Mouse (Mus musculus): ENCODE results near the gene Pcbp2. TPM values are rescaled to one million over a fixed set of nuclear protein-coding genes. Genes with fewer than 3 reads are reported as not detected.

Pcbp2 gene
- polyA plus RNA-seq, 1 experiment from 2014 or later = 154 TPM

DNA sequence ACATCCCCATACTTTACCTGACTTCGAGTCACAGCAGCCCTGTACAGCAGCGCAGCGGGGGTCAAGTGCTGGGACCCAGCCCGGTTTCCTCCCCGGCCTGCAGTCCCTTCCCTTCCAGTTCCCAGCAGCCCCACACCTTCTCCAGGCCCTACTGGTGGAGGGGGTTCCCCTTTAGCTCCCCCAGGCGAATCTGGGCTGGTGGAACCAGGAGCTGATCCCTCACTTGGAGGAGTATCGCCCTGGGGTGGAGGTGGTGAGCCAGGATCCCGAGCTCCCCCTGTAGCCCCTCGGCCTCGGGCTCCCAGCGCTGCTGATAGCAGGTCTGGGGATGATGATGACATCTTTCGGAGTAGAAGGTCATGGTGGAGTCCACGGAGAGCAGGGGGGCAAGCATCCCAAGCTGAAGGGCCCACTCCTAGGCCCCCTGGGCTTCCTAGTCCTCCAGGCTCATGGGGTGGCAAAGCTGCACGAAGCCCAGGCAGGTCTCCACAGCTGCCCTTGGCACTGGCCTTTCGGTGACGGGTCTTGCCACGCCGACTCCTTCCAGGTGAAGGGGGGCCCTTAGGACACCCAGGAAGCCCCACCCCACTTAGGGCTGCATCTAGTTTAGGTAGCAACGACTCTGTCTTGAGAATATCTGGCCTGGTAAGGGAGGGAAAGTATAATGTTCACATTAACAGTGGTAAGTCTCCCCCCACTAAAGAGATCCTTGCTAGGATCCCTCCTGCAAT is 30.9 kb downstream of the Pcbp2 start:
- no peak for DNase-seq (ENCODE audit: low spot score)
- H3K36me3 ChIP-seq (ENCODE audit: insufficient read depth, low read length) = peaks cover 48% of the 10 kb centered on the region

DNA sequence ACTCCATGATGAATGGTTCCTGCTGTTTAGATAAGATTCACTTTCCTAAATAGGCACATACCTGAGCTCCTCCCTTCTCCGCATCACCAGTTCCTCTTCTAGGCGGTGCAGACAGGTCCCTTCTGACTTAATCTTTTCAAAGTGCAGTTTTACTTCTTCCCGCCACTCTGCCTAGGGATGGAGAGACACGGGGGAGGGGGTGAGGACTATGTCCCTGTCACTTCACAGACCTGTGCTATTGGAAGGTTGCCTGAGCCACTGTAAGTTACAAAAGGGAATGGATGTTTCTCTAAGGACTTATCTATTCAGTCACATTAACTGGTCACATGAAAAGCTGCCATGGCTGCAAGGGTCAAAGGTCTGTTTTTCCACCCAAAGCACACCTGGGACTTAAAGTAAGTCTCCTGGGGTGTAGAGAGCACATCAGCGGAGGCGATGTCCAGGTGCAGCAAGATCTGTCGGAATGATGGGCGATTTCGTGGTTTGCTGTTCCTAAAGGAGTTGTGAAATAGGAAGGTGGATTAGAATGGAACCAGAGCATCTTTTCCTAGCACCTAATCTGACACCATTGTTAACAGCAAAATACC is 32.0 kb downstream of the Pcbp2 start:
- Histone ChIP-seq H3K36me3 (ENCODE audit: insufficient read depth, low read length) (peaks cover 46% of the 10 kb centered on the region), H3K4me1 (ENCODE audit: insufficient read depth, low read depth, low read length) (no peaks in the 10 kb centered on the region), H3K4me3 (ENCODE audit: low read depth, low read length) (no peak overlapping the region), H3K27me3 (replicated peaks; ENCODE audit: insufficient read depth, low read length) (no peaks in the 10 kb centered on the region), H3K27ac (ENCODE audit: low read length) (no peak overlapping the region), H3K4me2 (replicated peaks; ENCODE audit: low read depth, low read length) (no peak overlapping the region), H3K9me3 (ENCODE audit: low read length) (no peaks in the 10 kb centered on the region), H3K9ac (replicated peaks; ENCODE audit: low read depth) (no peak overlapping the region)
- no peak for ATAC-seq
- no peak for DNase-seq (ENCODE audit: low spot score)
- no peak for TF ChIP-seq EP300 (IDR thresholded peaks at IDR 0.05)
- TF ChIP-seq CTCF (IDR thresholded peaks at IDR 0.05) = no peak
- WGBS = 72% methylated on average over 9 of the region's 9 CpGs

More for the DNA sequence above, 30.9 kb downstream of the Pcbp2 start:
- 78% methylated on average over 19 of the region's 19 CpGs for WGBS
- TF ChIP-seq EP300 (IDR thresholded peaks at IDR 0.05) (no peak), CTCF (IDR thresholded peaks at IDR 0.05) (no peak)
- no peak overlapping the region for H3K4me2 ChIP-seq (replicated peaks; ENCODE audit: low read depth, low read length)
- H3K9me3 ChIP-seq (ENCODE audit: low read length) = no peaks in the 10 kb centered on the region
- H3K9ac ChIP-seq (replicated peaks; ENCODE audit: low read depth) = no peak overlapping the region
- no peak overlapping the region for H3K27ac ChIP-seq (ENCODE audit: low read length)
- H3K27me3 ChIP-seq (replicated peaks; ENCODE audit: insufficient read depth, low read length) = no peaks in the 10 kb centered on the region
- no peak for ATAC-seq
- no peaks in the 10 kb centered on the region for H3K4me1 ChIP-seq (ENCODE audit: insufficient read depth, low read depth, low read length)
- H3K4me3 ChIP-seq (ENCODE audit: low read depth, low read length) = no peak overlapping the region

DNA sequence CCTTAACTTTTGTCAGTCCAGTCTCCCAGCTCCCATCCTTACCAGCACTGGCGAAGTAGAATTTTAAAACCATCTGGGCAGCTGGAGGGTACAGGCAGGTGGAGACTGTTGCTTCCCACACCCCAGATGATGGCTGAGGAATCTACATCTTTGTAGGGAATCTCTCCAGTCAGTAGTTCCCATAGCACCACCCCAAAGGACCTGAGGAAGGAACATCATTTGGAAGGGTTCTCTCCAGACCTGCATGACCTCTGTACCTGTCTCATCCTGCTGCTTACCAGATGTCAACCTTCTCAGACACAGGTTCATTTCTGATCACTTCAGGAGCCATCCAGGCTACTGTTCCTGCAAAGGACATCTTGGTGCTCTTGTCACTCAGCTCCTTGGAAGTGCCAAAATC is 33.1 kb downstream of the Pcbp2 start, which contains the start of gene Gm10337:
Gene Gm10337 (plus strand): TSS at position 276 of the 400 bp plus-strand sequence.
- ATAC-seq (no peak), DNase-seq (ENCODE audit: low spot score) (no peak)
- WGBS = 92% methylated on average over 1 of the region's 1 CpGs
- Histone ChIP-seq H3K9ac (replicated peaks; ENCODE audit: low read depth) (no peak within 1 kb of the TSS), H3K9me3 (ENCODE audit: low read length) (no peaks in the 10 kb centered on the region), H3K36me3 (ENCODE audit: insufficient read depth, low read length) (peaks cover 38% of the 10 kb centered on the region), H3K27me3 (replicated peaks; ENCODE audit: insufficient read depth, low read length) (no peaks in the 10 kb centered on the region), H3K4me3 (ENCODE audit: low read depth, low read length) (no peak within 1 kb of the TSS), H3K27ac (ENCODE audit: low read length) (no peak within 1 kb of the TSS), H3K4me2 (replicated peaks; ENCODE audit: low read depth, low read length) (no peak within 1 kb of the TSS), H3K4me1 (ENCODE audit: insufficient read depth, low read depth, low read length) (no peaks in the 10 kb centered on the region)
- TF ChIP-seq CTCF (IDR thresholded peaks at IDR 0.05) (no peak), EP300 (IDR thresholded peaks at IDR 0.05) (no peak)

DNA sequence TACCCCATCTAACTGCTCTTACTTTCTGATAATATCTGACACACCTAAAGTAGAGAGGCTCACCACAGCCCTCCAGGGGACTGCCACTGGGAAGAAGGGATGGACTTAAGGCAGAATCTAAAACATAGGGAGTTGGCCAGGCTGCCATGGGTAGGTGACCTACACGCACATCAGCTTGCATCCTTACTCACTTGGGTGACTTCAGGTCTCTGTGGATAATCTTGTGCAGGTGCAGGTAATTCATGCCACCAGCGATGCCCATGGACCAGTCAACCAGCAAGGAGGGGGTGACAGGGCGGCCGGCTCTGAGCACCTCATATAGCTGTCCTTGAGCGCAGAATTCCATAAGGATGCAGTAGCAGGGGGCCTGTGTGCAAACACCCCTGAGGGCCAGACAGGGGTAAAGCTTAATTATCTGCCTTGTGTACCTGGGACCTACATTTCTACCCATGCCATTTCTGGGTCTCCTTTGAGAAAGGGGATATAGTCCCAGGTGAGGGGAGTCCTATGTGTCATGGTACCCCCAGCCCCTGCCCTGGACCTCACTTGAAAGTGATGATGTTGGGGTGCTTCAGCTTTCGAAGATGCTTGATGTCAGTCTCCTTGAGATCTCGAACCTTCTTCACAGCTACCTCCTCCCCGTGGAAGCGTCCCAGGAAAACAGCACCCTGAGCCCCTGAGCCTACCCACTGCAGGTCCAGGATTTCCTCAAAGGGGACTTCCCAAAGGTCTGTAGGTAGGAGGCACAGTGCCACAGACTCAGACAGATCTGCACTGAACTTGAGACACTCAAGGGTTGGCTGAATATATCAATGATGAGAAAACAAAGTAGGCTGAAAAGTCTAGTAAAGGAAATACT is 33.8 kb downstream of the Pcbp2 start:
- WGBS = 82% methylated on average over 9 of the region's 9 CpGs
- peaks cover 33% of the 10 kb centered on the region for H3K36me3 ChIP-seq (ENCODE audit: insufficient read depth, low read length)
- no peak overlapping the region for H3K4me2 ChIP-seq (replicated peaks; ENCODE audit: low read depth, low read length)
- H3K27ac ChIP-seq (ENCODE audit: low read length) = no peak overlapping the region
- no peak for ATAC-seq
- DNase-seq (ENCODE audit: low spot score) = no peak
- H3K9me3 ChIP-seq (ENCODE audit: low read length) = no peaks in the 10 kb centered on the region
- H3K9ac ChIP-seq (replicated peaks; ENCODE audit: low read depth) = no peak overlapping the region
- H3K4me3 ChIP-seq (ENCODE audit: low read depth, low read length) = no peak overlapping the region
- H3K27me3 ChIP-seq (replicated peaks; ENCODE audit: insufficient read depth, low read length) = no peaks in the 10 kb centered on the region
- TF ChIP-seq CTCF (IDR thresholded peaks at IDR 0.05) = no peak
- no peak for TF ChIP-seq EP300 (IDR thresholded peaks at IDR 0.05)
- no peaks in the 10 kb centered on the region for H3K4me1 ChIP-seq (ENCODE audit: insufficient read depth, low read depth, low read length)

DNA sequence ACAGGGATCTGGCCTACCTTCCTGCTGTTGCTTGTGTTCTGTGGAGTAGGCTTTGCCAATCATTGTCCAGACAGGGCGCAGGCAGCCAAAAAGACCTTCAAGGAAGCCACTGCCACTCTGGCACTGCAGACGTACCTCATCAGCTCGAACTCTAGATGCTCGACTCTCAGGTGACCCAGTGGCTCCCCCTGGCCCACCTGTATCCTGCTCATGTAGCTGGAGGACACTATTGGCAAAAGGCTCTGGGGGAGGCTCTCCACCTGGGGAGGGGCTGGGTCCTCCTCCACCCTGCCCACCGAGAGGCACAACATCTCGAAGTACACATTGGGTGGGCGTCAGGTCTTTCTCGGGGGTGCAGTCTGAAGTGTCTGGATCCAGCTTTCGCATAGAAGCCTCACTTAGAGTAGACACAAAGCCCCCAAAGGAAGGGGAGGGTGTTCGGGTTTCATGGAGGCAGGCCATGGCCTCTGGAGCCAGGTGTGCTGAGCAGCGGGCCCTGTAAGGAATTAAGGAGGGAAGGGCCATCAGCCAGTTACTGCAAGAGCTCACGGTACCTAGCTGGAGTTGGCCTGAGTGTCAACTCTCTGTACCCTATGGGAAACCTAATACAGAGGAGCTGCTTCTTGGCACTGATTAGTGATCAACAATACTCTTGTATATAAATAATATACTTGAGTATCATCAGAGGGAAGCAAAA is 34.9 kb downstream of the Pcbp2 start:
- peaks cover 30% of the 10 kb centered on the region for H3K36me3 ChIP-seq (ENCODE audit: insufficient read depth, low read length)
- ATAC-seq = no peak

More for the DNA sequence above, 34.9 kb downstream of the Pcbp2 start:
- Histone ChIP-seq H3K4me2 (replicated peaks; ENCODE audit: low read depth, low read length) (no peak overlapping the region), H3K27me3 (replicated peaks; ENCODE audit: insufficient read depth, low read length) (no peaks in the 10 kb centered on the region), H3K9me3 (ENCODE audit: low read length) (no peaks in the 10 kb centered on the region), H3K9ac (replicated peaks; ENCODE audit: low read depth) (no peak overlapping the region), H3K4me3 (ENCODE audit: low read depth, low read length) (no peak overlapping the region), H3K4me1 (ENCODE audit: insufficient read depth, low read depth, low read length) (no peaks in the 10 kb centered on the region; the same call in 1 of the 2 replicates), H3K27ac (ENCODE audit: low read length) (no peak overlapping the region)
- no peak for DNase-seq (ENCODE audit: low spot score)
- WGBS = 48% methylated on average over 12 of the region's 12 CpGs
- TF ChIP-seq CTCF (IDR thresholded peaks at IDR 0.05) (peak; percentile 9; the same call in 1 of the 2 replicates), EP300 (IDR thresholded peaks at IDR 0.05) (no peak)

Measured in lung, postnatal 0 days (tissue).